Mouse (Mus musculus) naive thymus-derived CD4-positive, alpha-beta T cell, adult 5 months (primary cell): Measurements from ENCODE around the gene Zbed6. TPM values are rescaled to one million over a fixed set of nuclear protein-coding genes. Genes with fewer than 3 reads are reported as not detected.

ENCODE experiments used
- polyA plus RNA-seq: library from polyadenylated mRNA; unstranded; fragments of 100-300 nt; shearing (Covaris generic); gene quantifications from one replicate; pipeline ENCODE4 v1.2.1, GENCODE M21; 2017

The Zbed6 gene
- polyA plus RNA-seq, result not detected

GRCm38 (mm10) chr1:133660466-133661202 is at the start of gene Zbed6:
Gene Zbed6 (minus strand): TSS chr1:133660885.

DNA sequence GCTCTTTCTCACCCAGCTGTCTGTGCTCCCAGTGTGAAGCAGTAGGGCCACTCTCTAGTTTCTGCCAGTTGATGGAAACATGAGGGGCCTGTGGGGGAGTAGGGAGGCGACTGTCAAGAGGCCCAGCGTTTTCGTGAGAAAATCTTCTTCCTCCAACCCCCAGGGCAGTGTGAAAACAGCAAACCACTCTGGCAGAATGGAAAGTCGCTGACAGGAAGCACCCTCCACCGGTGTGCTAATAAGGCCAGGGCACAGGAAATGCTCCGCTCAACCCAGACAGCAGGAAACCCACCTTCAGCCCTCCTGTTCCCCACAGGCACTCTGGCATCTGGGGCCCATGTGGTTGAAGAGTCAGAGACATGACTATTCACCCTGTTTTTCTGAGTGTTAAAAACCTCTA is 29.2 kb upstream of the Zbed6 start, which contains the start of gene Lax1:
Gene Lax1, minus strand, starts transcription at position 212 of the 400 bp plus-strand sequence.

DNA sequence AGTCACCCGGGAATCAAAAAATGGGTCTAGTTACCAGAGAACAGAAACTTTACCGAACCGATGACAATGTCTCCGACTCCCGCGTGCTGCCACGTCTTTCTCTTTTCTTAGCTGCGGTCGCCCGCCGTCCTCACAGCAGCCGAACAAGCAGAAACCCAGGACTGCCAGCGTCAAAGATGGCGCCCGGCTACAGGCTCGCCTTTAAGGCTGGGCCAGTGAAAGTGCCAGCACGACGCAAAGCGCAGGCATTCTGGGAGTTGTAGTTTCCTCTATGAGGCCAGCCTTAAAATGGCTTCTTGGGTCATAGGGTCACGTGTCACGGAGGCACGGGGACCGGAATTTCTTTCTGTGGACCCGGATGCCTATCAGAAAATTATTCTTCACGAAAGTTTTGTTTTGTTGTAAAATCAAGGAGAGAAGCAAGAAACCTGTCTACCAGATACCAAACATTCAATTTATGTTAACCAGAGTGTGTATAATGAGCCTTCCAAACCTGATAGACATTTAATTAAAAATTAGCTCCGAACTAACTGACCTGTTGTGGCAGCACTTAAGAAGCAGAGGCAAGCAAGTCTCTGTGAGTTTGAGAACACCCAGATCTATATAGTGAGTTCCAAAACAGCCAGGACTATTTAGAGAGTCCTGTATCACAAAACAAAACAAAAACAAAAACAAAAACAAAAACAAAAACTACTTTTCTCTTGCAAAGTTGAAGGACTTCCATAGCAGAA is 683 bp upstream of the Zbed6 start, which contains the start of gene Gm38394:
Gene Gm38394, minus strand, starts transcription at position 116 of the 731 bp plus-strand sequence.

DNA sequence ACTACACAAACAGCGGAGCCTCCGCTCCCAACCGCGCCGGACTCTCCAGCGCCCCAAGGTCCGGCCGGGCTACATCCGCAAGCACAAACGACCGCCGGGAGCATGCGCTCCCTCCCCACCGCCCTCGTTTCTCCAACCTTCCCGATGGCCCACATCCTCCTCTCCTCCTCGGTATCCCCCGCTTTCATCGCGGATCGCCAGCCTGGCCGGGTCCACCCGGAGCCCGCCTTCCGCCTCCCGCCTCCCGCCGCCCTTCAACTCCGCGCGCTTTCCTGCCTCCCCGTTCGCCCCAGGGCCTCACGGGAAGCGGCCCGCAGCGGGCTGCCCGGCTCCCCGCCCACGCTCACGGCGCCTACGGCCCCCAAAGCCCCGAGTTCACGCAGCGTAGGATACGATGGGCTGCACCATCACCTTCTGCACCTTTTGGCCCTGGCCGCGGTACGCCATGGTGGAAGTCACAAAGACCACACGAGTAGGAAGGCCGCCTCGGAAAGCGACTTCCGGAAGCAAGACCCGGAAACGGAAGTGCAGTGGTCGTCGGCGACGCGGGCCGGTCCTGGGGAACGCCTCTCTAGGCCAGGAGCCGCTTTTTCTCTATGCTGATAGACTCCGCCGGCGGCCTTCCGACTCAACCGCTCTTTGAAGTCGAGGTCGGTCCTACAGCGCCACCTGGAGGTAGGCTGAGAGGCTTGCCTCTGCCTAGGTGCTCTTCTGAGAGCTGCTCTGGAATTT is 50.7 kb downstream of the Zbed6 start, which contains the start of gene Snrpe:
Gene Snrpe, minus strand, starts transcription at position 521 of the 732 bp plus-strand sequence.

Other genes with a start within 250 kb of the Zbed6 start
- 1.0 TPM for gene Sox13, start 236.5 kb downstream of the Zbed6 start, polyA plus RNA-seq
- gene Snrpe, start 50.6 kb downstream of the Zbed6 start, polyA plus RNA-seq, result 217 TPM
- 3.6 TPM for gene Gm38394, start 433 bp upstream of the Zbed6 start, polyA plus RNA-seq
- 53.0 TPM for gene Lax1, start 29.2 kb upstream of the Zbed6 start, polyA plus RNA-seq
- gene Atp2b4, start 140.2 kb upstream of the Zbed6 start, polyA plus RNA-seq, result 3.2 TPM
- not detected for gene Optc, start 247.1 kb upstream of the Zbed6 start, polyA plus RNA-seq